Mouse (Mus musculus): ENCODE results near the gene Il23r. TPM values are rescaled to one million over a fixed set of nuclear protein-coding genes. Genes with fewer than 3 reads are reported as not detected.

Gene Il23r
- total and polyA plus RNA-seq, 2 experiments from 2014 or later: 0.05 TPM; not detected in 1

DNA sequence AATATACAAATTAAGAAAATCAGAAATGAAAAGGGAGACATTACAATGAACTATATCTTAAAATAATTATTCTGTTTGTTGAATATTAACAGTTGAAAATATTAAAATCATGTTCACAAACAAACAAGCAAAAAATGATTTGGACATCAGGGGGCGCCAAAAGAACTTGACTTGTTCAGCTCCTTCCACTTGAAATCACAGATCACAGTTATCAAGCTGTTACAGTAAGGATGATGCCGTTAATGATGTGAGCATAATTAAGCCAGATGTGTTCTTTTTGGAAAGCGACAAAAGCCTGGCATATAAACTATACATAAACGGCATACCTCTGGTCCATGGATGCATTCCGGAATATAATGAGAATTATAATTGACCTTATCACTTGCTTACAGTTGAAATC is 40.3 kb downstream of the Il23r start:
- no peaks in the 10 kb centered on the region for H3K27me3 ChIP-seq (ENCODE audit: insufficient read depth, low read length)
- H3K4me3 ChIP-seq (ENCODE audit: low read depth, low read length): no peak overlapping the region
- ATAC-seq (no peak), DNase-seq (peak; percentile 45)
- 41% methylated on average over 5 of the region's 5 CpGs for WGBS
- no peak overlapping the region for H3K4me2 ChIP-seq (ENCODE audit: low read depth)
- H3K4me1 ChIP-seq (ENCODE audit: insufficient read depth): no peaks in the 10 kb centered on the region
- no peak overlapping the region for H3K27ac ChIP-seq (ENCODE audit: low read depth, low read length)
- H3K36me3 ChIP-seq (ENCODE audit: insufficient read depth): no peaks in the 10 kb centered on the region
- TF ChIP-seq CTCF (IDR thresholded peaks at IDR 0.05; ENCODE audit: low read depth): peak; percentile 55
- H3K9ac ChIP-seq: no peak overlapping the region
- H3K9me3 ChIP-seq (ENCODE audit: low read length): no peaks in the 10 kb centered on the region

DNA sequence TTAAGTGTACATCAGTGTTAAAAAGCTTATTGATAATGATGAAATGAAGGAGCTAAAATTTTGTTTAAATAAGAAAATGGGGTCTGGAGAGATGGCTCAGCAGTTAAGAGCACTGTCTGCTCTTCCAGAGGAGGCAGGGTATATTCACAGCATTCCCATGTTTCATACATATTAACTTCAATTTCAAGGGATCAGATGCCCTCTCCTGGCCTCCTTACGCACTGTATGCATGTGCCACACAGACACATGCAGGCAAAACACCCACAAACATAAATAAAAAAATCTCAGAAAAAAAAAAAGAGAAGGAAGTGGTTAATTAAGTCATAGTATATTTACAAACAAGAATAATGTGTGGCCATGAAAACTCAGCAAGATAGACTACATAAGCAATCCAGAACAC is 45.8 kb downstream of the Il23r start:
- H3K4me1 ChIP-seq (ENCODE audit: insufficient read depth): no peaks in the 10 kb centered on the region
- TF ChIP-seq CTCF (IDR thresholded peaks at IDR 0.05; ENCODE audit: low read depth): no peak
- ATAC-seq (no peak; the same call in 1 of the 2 replicates), DNase-seq (no peak)
- no peaks in the 10 kb centered on the region for H3K9me3 ChIP-seq (ENCODE audit: low read length)
- H3K4me2 ChIP-seq (ENCODE audit: low read depth): no peak overlapping the region
- no peaks in the 10 kb centered on the region for H3K36me3 ChIP-seq (ENCODE audit: insufficient read depth)
- H3K27ac ChIP-seq (ENCODE audit: low read depth, low read length): no peak overlapping the region
- H3K4me3 ChIP-seq (ENCODE audit: low read depth, low read length): no peak overlapping the region
- no peak overlapping the region for H3K9ac ChIP-seq
- no peaks in the 10 kb centered on the region for H3K27me3 ChIP-seq (ENCODE audit: insufficient read depth, low read length)
- WGBS: 74% methylated on average over 1 of the region's 1 CpGs

DNA sequence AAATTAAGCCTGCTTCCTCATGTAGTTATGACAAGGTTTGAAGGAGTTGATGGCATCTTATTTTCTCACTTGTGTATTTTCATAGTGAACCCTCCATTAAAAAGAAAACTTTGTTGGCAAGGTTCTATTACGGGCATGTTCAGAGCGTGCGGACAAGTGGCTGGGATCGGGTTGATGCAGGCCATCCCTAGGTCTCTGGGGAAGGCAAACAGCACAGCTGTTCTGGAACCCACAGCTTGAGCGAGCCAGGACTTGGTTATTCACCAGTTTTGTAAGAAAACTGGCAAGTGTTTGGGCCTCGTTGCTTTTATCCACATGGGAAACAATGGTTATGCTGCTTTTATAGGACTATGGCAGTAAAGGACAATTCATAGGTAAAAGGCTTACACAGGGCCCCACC is 48.5 kb downstream of the Il23r start:
- no peaks in the 10 kb centered on the region for H3K36me3 ChIP-seq (ENCODE audit: insufficient read depth)
- no peak overlapping the region for H3K27ac ChIP-seq (ENCODE audit: low read depth, low read length)
- ATAC-seq: no peak
- no peaks in the 10 kb centered on the region for H3K27me3 ChIP-seq (ENCODE audit: insufficient read depth, low read length)
- H3K4me1 ChIP-seq (ENCODE audit: insufficient read depth): no peaks in the 10 kb centered on the region
- H3K9ac ChIP-seq: no peak overlapping the region
- no peak for TF ChIP-seq CTCF (IDR thresholded peaks at IDR 0.05; ENCODE audit: low read depth)
- H3K4me2 ChIP-seq (ENCODE audit: low read depth): no peak overlapping the region
- H3K9me3 ChIP-seq (ENCODE audit: low read length): no peaks in the 10 kb centered on the region
- DNase-seq: no peak
- H3K4me3 ChIP-seq (ENCODE audit: low read depth, low read length): no peak overlapping the region
- WGBS: 89% methylated on average over 6 of the region's 6 CpGs

DNA sequence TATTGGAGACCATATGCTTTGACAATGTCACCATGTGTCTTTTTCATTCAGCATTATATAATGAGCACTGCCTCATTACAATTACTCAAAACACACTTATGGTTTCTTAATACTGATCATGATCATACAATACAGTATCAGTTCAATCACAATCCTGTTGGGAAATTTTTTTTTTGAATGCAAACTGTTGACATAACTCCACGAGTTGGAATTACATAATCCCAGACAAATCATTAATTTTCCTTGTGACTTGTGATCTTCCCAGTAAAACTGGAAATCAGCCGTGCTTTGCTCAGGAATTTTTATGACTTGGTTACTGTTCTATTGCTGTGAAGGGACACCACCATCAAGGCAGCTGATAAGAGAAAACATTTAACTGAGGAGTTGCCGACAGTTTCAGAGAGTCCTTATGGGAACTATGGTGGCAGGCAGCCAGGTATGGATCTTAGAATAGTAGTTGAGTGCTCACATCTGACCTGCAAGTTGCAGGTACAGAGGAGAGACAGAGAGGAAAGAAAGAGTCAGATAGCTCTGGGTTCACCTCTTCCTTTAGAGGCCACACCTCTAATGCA is 53.8 kb downstream of the Il23r start:
- Histone ChIP-seq H3K27me3 (ENCODE audit: insufficient read depth, low read length) (no peaks in the 10 kb centered on the region), H3K36me3 (ENCODE audit: insufficient read depth) (no peaks in the 10 kb centered on the region), H3K4me2 (ENCODE audit: low read depth) (no peak overlapping the region), H3K4me3 (ENCODE audit: low read depth, low read length) (no peak overlapping the region), H3K4me1 (ENCODE audit: insufficient read depth) (no peaks in the 10 kb centered on the region), H3K9ac (no peak overlapping the region), H3K9me3 (ENCODE audit: low read length) (no peaks in the 10 kb centered on the region), H3K27ac (ENCODE audit: low read depth, low read length) (no peak overlapping the region)
- 75% methylated on average over 3 of the region's 3 CpGs for WGBS
- ATAC-seq: no peak
- TF ChIP-seq CTCF (IDR thresholded peaks at IDR 0.05; ENCODE audit: low read depth): no peak
- DNase-seq: no peak

DNA sequence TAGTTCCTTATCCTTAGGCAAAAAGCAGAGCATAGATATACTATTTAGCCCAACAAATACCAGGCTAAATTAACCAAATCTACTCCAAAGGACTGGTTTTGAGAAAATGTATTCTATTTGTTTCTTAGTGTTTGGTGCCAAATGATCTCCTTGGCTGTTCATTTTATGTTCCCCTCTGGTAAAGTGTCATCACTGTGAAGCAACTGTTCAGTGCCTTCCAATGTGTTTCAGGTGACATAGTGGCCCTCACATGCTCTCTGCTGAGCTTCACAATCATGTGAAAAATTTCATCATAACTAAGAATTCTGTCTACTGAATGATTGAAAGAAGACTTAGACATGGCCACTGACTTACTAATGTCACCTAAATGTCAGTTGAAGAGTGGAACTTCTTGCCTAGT is 54.6 kb downstream of the Il23r start:
- no peaks in the 10 kb centered on the region for H3K27me3 ChIP-seq (ENCODE audit: insufficient read depth, low read length)
- TF ChIP-seq CTCF (IDR thresholded peaks at IDR 0.05; ENCODE audit: low read depth): no peak

DNA sequence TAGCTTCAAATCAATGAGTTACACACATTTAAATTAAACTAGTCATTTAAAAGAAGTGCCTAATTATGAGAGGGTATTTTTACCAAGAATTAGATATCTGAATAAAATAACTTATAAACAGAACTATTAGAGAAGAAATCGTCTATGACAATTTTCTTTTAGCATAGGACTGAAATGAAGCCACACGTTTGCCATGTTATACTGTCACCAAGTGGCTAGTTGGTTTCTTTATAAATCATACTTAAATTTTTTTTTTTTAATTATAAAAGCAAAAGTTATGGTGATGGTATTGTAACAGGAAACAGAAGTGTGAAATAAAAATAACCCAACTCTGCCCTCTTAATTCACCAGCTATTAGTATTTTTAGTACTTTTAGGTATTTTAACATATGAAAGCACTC is 55.4 kb downstream of the Il23r start:
- Histone ChIP-seq H3K27me3 (ENCODE audit: insufficient read depth, low read length) (no peaks in the 10 kb centered on the region), H3K9me3 (ENCODE audit: low read length) (no peaks in the 10 kb centered on the region), H3K36me3 (ENCODE audit: insufficient read depth) (no peaks in the 10 kb centered on the region), H3K4me3 (ENCODE audit: low read depth, low read length) (no peak overlapping the region), H3K9ac (no peak overlapping the region), H3K4me2 (ENCODE audit: low read depth) (no peak overlapping the region), H3K4me1 (ENCODE audit: insufficient read depth) (no peaks in the 10 kb centered on the region), H3K27ac (ENCODE audit: low read depth, low read length) (no peak overlapping the region)
- ATAC-seq (no peak), DNase-seq (no peak)
- WGBS: 75% methylated on average over 2 of the region's 2 CpGs
- TF ChIP-seq CTCF (IDR thresholded peaks at IDR 0.05; ENCODE audit: low read depth): no peak

More for the DNA sequence above, 54.6 kb downstream of the Il23r start:
- H3K36me3 ChIP-seq (ENCODE audit: insufficient read depth): no peaks in the 10 kb centered on the region
- no peak overlapping the region for H3K4me3 ChIP-seq (ENCODE audit: low read depth, low read length)
- no peak overlapping the region for H3K4me2 ChIP-seq (ENCODE audit: low read depth)
- no peaks in the 10 kb centered on the region for H3K9me3 ChIP-seq (ENCODE audit: low read length)
- H3K4me1 ChIP-seq (ENCODE audit: insufficient read depth): no peaks in the 10 kb centered on the region
- ATAC-seq (no peak), DNase-seq (no peak)
- H3K9ac ChIP-seq: no peak overlapping the region
- no peak overlapping the region for H3K27ac ChIP-seq (ENCODE audit: low read depth, low read length)

DNA sequence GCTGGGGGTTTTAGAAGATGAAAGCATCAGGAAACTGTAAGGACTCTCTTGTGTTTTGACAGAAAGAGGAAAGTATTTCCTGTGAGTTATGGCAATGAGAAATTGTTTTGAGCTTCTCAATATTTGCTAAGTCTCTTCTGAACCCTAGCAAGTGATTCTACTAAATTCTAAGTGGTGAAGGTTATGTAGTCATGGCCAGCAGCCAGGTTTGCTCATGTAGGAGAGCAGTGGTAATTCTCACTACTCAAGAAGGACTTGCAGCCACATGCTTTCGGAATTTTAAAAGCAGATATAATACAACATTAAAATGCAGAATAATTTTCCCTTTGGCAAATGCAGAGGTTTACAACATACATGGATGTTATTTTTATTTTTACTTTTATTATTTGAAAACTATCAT is 55.9 kb downstream of the Il23r start:
- no peak overlapping the region for H3K4me3 ChIP-seq (ENCODE audit: low read depth, low read length)
- DNase-seq: no peak

More for the DNA sequence above, 55.9 kb downstream of the Il23r start:
- Histone ChIP-seq H3K27ac (ENCODE audit: low read depth, low read length) (no peak overlapping the region), H3K27me3 (ENCODE audit: insufficient read depth, low read length) (no peaks in the 10 kb centered on the region), H3K9ac (no peak overlapping the region), H3K4me1 (ENCODE audit: insufficient read depth) (no peaks in the 10 kb centered on the region), H3K4me2 (ENCODE audit: low read depth) (no peak overlapping the region), H3K36me3 (ENCODE audit: insufficient read depth) (no peaks in the 10 kb centered on the region), H3K9me3 (ENCODE audit: low read length) (no peaks in the 10 kb centered on the region)
- TF ChIP-seq CTCF (IDR thresholded peaks at IDR 0.05; ENCODE audit: low read depth): no peak
- WGBS: 83% methylated on average over 1 of the region's 1 CpGs
- no peak for ATAC-seq
